8 mouse cellular contexts compared by ENCODE assay signal in the genomic region with DNA sequence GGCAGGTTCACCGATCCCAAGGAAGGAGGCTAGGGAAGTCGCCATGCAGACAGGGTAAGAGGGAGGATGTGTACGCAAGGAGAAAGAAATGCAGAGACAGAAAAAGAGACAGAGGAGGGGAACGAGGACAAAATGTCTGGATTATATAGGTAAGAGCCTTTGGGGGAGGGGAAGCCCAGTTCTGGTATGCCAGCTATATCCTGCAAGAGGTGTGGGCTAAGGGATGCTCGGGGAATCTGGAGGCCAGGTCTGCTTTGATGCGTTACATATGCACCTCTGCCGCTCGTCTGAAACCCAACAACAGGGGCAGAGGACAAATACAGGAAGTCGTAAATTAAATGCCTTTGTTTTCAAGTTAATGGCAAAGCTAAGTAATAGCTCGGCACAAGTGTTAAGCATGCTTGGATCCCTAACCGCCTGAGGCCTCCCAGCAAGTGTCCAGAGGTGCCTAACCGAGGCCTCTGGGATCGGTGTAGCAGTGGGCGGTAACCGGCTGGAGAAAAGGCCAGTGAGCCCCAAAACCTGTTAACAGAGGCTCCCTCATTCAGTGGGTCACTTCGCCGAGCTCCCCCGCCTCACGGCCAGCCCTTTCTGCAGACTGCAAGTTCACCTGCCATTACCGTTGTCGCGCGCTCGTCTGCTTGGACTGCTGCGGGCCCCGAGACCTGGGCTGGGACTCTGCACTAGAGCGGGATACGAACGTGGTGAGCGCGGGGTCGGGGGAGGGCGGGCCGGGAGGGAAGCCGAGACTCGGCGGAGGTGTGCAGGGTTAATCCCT. TPM values are rescaled to one million over a fixed set of nuclear protein-coding genes. Genes with fewer than 3 reads are reported as not detected.
A peak's percentile ranks its signal among the peaks of the same experiment; 100 is the strongest.
DNase-seq lines count a peak whose midpoint lies in the region; ATAC-seq lines count a peak whose summit lies in the region.

No protein-coding gene starts in this region.

- H3K4me2 ChIP-seq in hindbrain, embryonic 14.5 days (replicated peaks): peak overlapping the region; percentile 75
- peak overlapping the region; percentile 96 for H3K4me2 ChIP-seq in lung, embryonic 15.5 days
- H3K4me2 ChIP-seq in stomach, embryonic 16.5 days (ENCODE audit: low read depth, low read length): peak overlapping the region; percentile 96

- 7% methylated on average over 37 of the region's 37 CpGs for WGBS in embryonic facial prominence, embryonic 10.5 days
- 5% methylated on average over 36 of the region's 37 CpGs for WGBS in hindbrain, embryonic 14.5 days
- 4% methylated on average over 37 of the region's 37 CpGs for WGBS in lung, embryonic 15.5 days
- WGBS in stomach, embryonic 16.5 days: 5% methylated on average over 37 of the region's 37 CpGs

- peak overlapping the region; percentile 85 for H3K4me3 ChIP-seq in embryonic facial prominence, embryonic 10.5 days
- H3K4me3 ChIP-seq in hindbrain, embryonic 14.5 days (replicated peaks; ENCODE audit: low read length): peak overlapping the region; percentile 74
- H3K4me3 ChIP-seq in lung, embryonic 15.5 days: peak overlapping the region; percentile 78
- H3K4me3 ChIP-seq in stomach, embryonic 16.5 days (replicated peaks; ENCODE audit: low read length): peak overlapping the region; percentile 73

- DNase-seq in cerebellum, adult 11-12 months: peak; percentile 75
- no peak for DNase-seq in cerebellum, adult 9-10 months
- DNase-seq in A20 (ENCODE audit: low read depth, low spot score): peak; percentile 62
- DNase-seq in embryonic facial prominence, embryonic 10.5 days (ENCODE audit: low spot score): no peak
- no peak for DNase-seq in hindbrain, embryonic 14.5 days (ENCODE audit: low spot score)
- DNase-seq in layer of hippocampus, adult 9-10 months (ENCODE audit: low spot score): no peak

- H3K9me3 ChIP-seq in embryonic facial prominence, embryonic 10.5 days: no peaks in the 10 kb centered on the region
- H3K9me3 ChIP-seq in hindbrain, embryonic 14.5 days (ENCODE audit: control insufficient read depth, low read length): no peaks in the 10 kb centered on the region
- no peaks in the 10 kb centered on the region for H3K9me3 ChIP-seq in lung, embryonic 15.5 days
- H3K9me3 ChIP-seq in stomach, embryonic 16.5 days (replicated peaks; ENCODE audit: control insufficient read depth, low read length): no peaks in the 10 kb centered on the region

- ATAC-seq in hindbrain, embryonic 14.5 days (ENCODE audit: low FRiP score): peak; percentile 69; the same call in 1 of the 2 replicates
- ATAC-seq in lung, embryonic 15.5 days (ENCODE audit: borderline replicate concordance, extremely low read depth, low FRiP score, low TSS enrichment): peak; percentile 50; the same call in 1 of the 2 replicates
- peak; percentile 27; the same call in 1 of the 2 replicates for ATAC-seq in stomach, embryonic 16.5 days (ENCODE audit: insufficient read depth, low FRiP score)

- H3K36me3 ChIP-seq in embryonic facial prominence, embryonic 10.5 days (replicated peaks): peaks cover 29% of the 10 kb centered on the region
- peaks cover 16% of the 10 kb centered on the region for H3K36me3 ChIP-seq in hindbrain, embryonic 14.5 days (replicated peaks; ENCODE audit: control insufficient read depth, insufficient read depth)
- peaks cover 20% of the 10 kb centered on the region for H3K36me3 ChIP-seq in lung, embryonic 15.5 days
- peaks cover 12% of the 10 kb centered on the region for H3K36me3 ChIP-seq in stomach, embryonic 16.5 days (ENCODE audit: control insufficient read depth, insufficient read depth, low read length)

- peaks cover 65% of the 10 kb centered on the region for H3K4me1 ChIP-seq in embryonic facial prominence, embryonic 10.5 days
- peaks cover 37% of the 10 kb centered on the region for H3K4me1 ChIP-seq in hindbrain, embryonic 14.5 days (replicated peaks; ENCODE audit: control insufficient read depth, insufficient read depth, low read length)
- H3K4me1 ChIP-seq in lung, embryonic 15.5 days: peaks cover 58% of the 10 kb centered on the region
- H3K4me1 ChIP-seq in stomach, embryonic 16.5 days (ENCODE audit: control insufficient read depth, insufficient read depth, low read length): peaks cover 45% of the 10 kb centered on the region

- peak overlapping the region; percentile 63 for H3K9ac ChIP-seq in hindbrain, embryonic 14.5 days
- peak overlapping the region; percentile 60 for H3K9ac ChIP-seq in lung, embryonic 15.5 days
- peak overlapping the region; percentile 77 for H3K9ac ChIP-seq in stomach, embryonic 16.5 days (ENCODE audit: low read length)

- H3K27ac ChIP-seq in embryonic facial prominence, embryonic 10.5 days (replicated peaks): peak overlapping the region; percentile 94
- H3K27ac ChIP-seq in hindbrain, embryonic 14.5 days: peak overlapping the region; percentile 73
- peak overlapping the region; percentile 98 for H3K27ac ChIP-seq in lung, embryonic 15.5 days
- H3K27ac ChIP-seq in stomach, embryonic 16.5 days (ENCODE audit: low read length): peak overlapping the region; percentile 83

- peaks cover 47% of the 10 kb centered on the region for H3K27me3 ChIP-seq in embryonic facial prominence, embryonic 10.5 days (replicated peaks; ENCODE audit: low read depth, poor library complexity, severe bottlenecking)
- H3K27me3 ChIP-seq in hindbrain, embryonic 14.5 days (ENCODE audit: control insufficient read depth, insufficient read depth, low read length): peaks cover 43% of the 10 kb centered on the region
- H3K27me3 ChIP-seq in lung, embryonic 15.5 days: no peaks in the 10 kb centered on the region
- no peaks in the 10 kb centered on the region for H3K27me3 ChIP-seq in stomach, embryonic 16.5 days (ENCODE audit: control insufficient read depth, insufficient read depth, low read length)

RNA-seq across cellular contexts. Expression of a gene that starts 2.4 kb away (rescaled TPM):
- polyA plus RNA-seq in embryonic facial prominence, embryonic 10.5 days (2016; fragmentation: Nextera tagmentation; extraction: Ambion mirVana): 45.3 and 46.5 TPM in 2 replicates
- polyA plus RNA-seq in hindbrain, embryonic 14.5 days (2014; fragmentation: Nextera tagmentation; extraction: Ambion mirVana): 32.6 and 33.5 TPM in 2 replicates
- polyA plus RNA-seq in lung, embryonic 15.5 days (2015; fragmentation: Nextera tagmentation; extraction: Ambion mirVana): 57.7 and 64.1 TPM in 2 replicates
- 63.8 and 72.2 TPM in 2 replicates for polyA plus RNA-seq in stomach, embryonic 16.5 days (2015; fragmentation: Nextera tagmentation; extraction: Ambion mirVana)

RNA-seq across cellular contexts. Expression of a gene that starts 6.6 kb away (rescaled TPM):
- polyA plus RNA-seq in embryonic facial prominence, embryonic 10.5 days (2016; fragmentation: Nextera tagmentation; extraction: Ambion mirVana): 0.97 and 1.2 TPM in 2 replicates
- 3.3 TPM in 2 replicates for polyA plus RNA-seq in hindbrain, embryonic 14.5 days (2014; fragmentation: Nextera tagmentation; extraction: Ambion mirVana)
- polyA plus RNA-seq in lung, embryonic 15.5 days (2015; fragmentation: Nextera tagmentation; extraction: Ambion mirVana): 6.8 TPM in 2 replicates
- polyA plus RNA-seq in stomach, embryonic 16.5 days (2015; fragmentation: Nextera tagmentation; extraction: Ambion mirVana): 0.76 and 1.6 TPM in 2 replicates

RNA-seq across cellular contexts. Expression of a gene that starts 9.3 kb away (rescaled TPM):
- 63.4 and 67.3 TPM in 2 replicates for polyA plus RNA-seq in embryonic facial prominence, embryonic 10.5 days (2016; fragmentation: Nextera tagmentation; extraction: Ambion mirVana)
- polyA plus RNA-seq in hindbrain, embryonic 14.5 days (2014; fragmentation: Nextera tagmentation; extraction: Ambion mirVana): 115 and 130 TPM in 2 replicates
- polyA plus RNA-seq in lung, embryonic 15.5 days (2015; fragmentation: Nextera tagmentation; extraction: Ambion mirVana): 37.7 and 39.7 TPM in 2 replicates
- 35.0 and 38.2 TPM in 2 replicates for polyA plus RNA-seq in stomach, embryonic 16.5 days (2015; fragmentation: Nextera tagmentation; extraction: Ambion mirVana)

RNA-seq across cellular contexts. Expression of a gene that starts 11.7 kb away (rescaled TPM):
- 35.2 and 39.4 TPM in 2 replicates for polyA plus RNA-seq in embryonic facial prominence, embryonic 10.5 days (2016; fragmentation: Nextera tagmentation; extraction: Ambion mirVana)
- polyA plus RNA-seq in hindbrain, embryonic 14.5 days (2014; fragmentation: Nextera tagmentation; extraction: Ambion mirVana): 65.8 and 71.4 TPM in 2 replicates
- 39.2 and 42.2 TPM in 2 replicates for polyA plus RNA-seq in lung, embryonic 15.5 days (2015; fragmentation: Nextera tagmentation; extraction: Ambion mirVana)
- 40.8 and 42.6 TPM in 2 replicates for polyA plus RNA-seq in stomach, embryonic 16.5 days (2015; fragmentation: Nextera tagmentation; extraction: Ambion mirVana)

RNA-seq across cellular contexts. Expression of a gene that starts 11.7 kb away (rescaled TPM):
- 16.4 and 16.7 TPM in 2 replicates for polyA plus RNA-seq in embryonic facial prominence, embryonic 10.5 days (2016; fragmentation: Nextera tagmentation; extraction: Ambion mirVana)
- polyA plus RNA-seq in hindbrain, embryonic 14.5 days (2014; fragmentation: Nextera tagmentation; extraction: Ambion mirVana): 44.9 and 49.3 TPM in 2 replicates
- polyA plus RNA-seq in lung, embryonic 15.5 days (2015; fragmentation: Nextera tagmentation; extraction: Ambion mirVana): 26.0 and 28.4 TPM in 2 replicates
- polyA plus RNA-seq in stomach, embryonic 16.5 days (2015; fragmentation: Nextera tagmentation; extraction: Ambion mirVana): 27.4 and 30.0 TPM in 2 replicates

Comparison
In these comparisons a context has a peak if more than half of its experiments do, and no peak if none do; other contexts are left out.
1. DNase-seq: peak in cerebellum, adult 11-12 months (single experiment) and A20 (single experiment); none in cerebellum, adult 9-10 months (single experiment), embryonic facial prominence, embryonic 10.5 days (single experiment), hindbrain, embryonic 14.5 days (single experiment) and layer of hippocampus, adult 9-10 months (single experiment).
2. Peak in every context shown above with its lines, with median percentiles within 50 percentile points of each other: H3K27ac ChIP-seq, H3K4me3 ChIP-seq, ATAC-seq, H3K4me2 ChIP-seq and H3K9ac ChIP-seq.